Mouse (Mus musculus): ENCODE data around the gene Akirin1. TPM values are rescaled to one million over a fixed set of nuclear protein-coding genes. Genes with fewer than 3 reads are reported as not detected.

Akirin1 gene
- polyA plus RNA-seq, 2 experiments, result 15.6 to 24.5 TPM

DNA sequence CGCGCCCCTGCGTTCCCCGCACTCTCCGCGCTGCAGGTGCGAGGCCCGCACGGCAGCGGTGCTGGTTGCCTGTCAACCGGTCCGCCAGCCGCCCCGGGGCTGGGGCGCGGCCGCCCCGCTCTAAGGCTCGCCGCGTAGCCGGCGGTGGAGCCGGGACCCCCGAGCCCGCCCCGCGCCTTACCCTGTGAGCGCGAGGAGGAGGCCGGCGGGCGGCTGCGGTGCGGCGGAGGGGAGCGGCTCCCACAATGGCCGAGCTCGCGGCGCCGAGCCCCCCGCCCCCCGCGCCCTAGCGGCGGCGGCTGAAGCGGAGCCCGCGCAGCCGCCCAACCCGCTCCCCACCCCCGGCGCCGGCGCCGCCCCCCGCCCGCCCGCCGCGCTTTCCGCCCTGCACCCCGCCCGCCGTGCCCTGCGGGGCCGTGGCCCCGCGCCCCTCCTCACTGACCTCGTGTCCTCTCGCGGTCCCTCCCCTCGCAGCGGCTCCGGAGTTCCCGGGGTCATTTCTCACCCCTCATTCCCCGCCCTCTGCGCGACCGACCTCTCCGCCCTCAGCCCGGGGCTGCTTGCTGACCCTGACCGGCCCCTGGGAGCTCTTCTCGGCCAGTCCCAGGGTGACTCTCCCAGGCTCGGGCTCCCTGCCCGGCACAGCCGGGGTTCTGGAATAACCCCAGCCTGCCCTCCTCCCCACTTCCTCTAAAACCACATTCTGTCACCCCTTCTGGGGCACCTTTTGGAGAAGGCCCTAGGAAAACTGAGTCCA is 62.9 kb downstream of the Akirin1 start:
- TF ChIP-seq CTCF (IDR thresholded peaks at IDR 0.05; ENCODE audit: low read depth) (no peak), EP300 (IDR thresholded peaks at IDR 0.05; ENCODE audit: low read depth) (no peak)
- H3K27me3 ChIP-seq (ENCODE audit: control insufficient read depth, insufficient read depth, low read length), result peaks cover 30% of the 10 kb centered on the region
- H3K4me3 ChIP-seq (ENCODE audit: insufficient read depth in 1 of 2, low read depth in 2 of 2, low read length in 2 of 2), result peak overlapping the region; percentile 28 to 35
- no peaks in the 10 kb centered on the region for H3K36me3 ChIP-seq (replicated peaks; ENCODE audit: control insufficient read depth, insufficient read depth, low read depth)
- no peak overlapping the region for H3K9ac ChIP-seq (replicated peaks)
- no peaks in the 10 kb centered on the region for H3K4me1 ChIP-seq (replicated peaks; ENCODE audit: control insufficient read depth in 2 of 2, insufficient read depth in 2 of 2, low read length in 1 of 2)
- peak; percentile 75 for ATAC-seq (ENCODE audit: insufficient read depth)
- under 1% methylated on average over 58 of the region's 89 CpGs for WGBS (ENCODE audit: insufficient replicate concordance)
- no peak for DNase-seq (ENCODE audit: low read depth in 3 of 3, low spot score in 3 of 3)
- H3K27ac ChIP-seq, result no peak overlapping the region
- no peaks in the 10 kb centered on the region for H3K9me3 ChIP-seq (ENCODE audit: control insufficient read depth, low read length)
- H3K4me2 ChIP-seq (ENCODE audit: low read depth), result peak overlapping the region; percentile 57

GRCm38 (mm10) chr4:123686368-123687024 is 63.6 kb downstream of the Akirin1 start:
- no peak for DNase-seq (ENCODE audit: low read depth in 3 of 3, low spot score in 3 of 3)
- peak overlapping the region; percentile 23 to 35 for H3K4me3 ChIP-seq (ENCODE audit: insufficient read depth in 1 of 2, low read depth in 2 of 2, low read length in 2 of 2)
- no peaks in the 10 kb centered on the region for H3K4me1 ChIP-seq (replicated peaks; ENCODE audit: control insufficient read depth in 2 of 2, insufficient read depth in 2 of 2, low read length in 1 of 2)
- no peak; the same call in 1 of the 2 replicates for ATAC-seq (ENCODE audit: insufficient read depth)
- 2% methylated on average over 55 of the region's 56 CpGs for WGBS (ENCODE audit: insufficient replicate concordance)
- no peaks in the 10 kb centered on the region for H3K9me3 ChIP-seq (ENCODE audit: control insufficient read depth, low read length)
- no peak overlapping the region for H3K27ac ChIP-seq
- peaks cover 30% of the 10 kb centered on the region for H3K27me3 ChIP-seq (ENCODE audit: control insufficient read depth, insufficient read depth, low read length)
- TF ChIP-seq CTCF (IDR thresholded peaks at IDR 0.05; ENCODE audit: low read depth) (no peak), EP300 (IDR thresholded peaks at IDR 0.05; ENCODE audit: low read depth) (no peak)
- peak overlapping the region; percentile 57 for H3K4me2 ChIP-seq (ENCODE audit: low read depth)
- no peak overlapping the region for H3K9ac ChIP-seq (replicated peaks)
- no peaks in the 10 kb centered on the region for H3K36me3 ChIP-seq (replicated peaks; ENCODE audit: control insufficient read depth, insufficient read depth, low read depth)

- Histone ChIP-seq H3K9me3 (ENCODE audit: control insufficient read depth, low read length) (no peaks in the 10 kb centered on the region), H3K4me1 (replicated peaks; ENCODE audit: control insufficient read depth in 2 of 2, insufficient read depth in 2 of 2, low read length in 1 of 2) (no peaks in the 10 kb centered on the region), H3K27ac (no peak overlapping the region), H3K4me3 (ENCODE audit: insufficient read depth in 1 of 2, low read depth in 2 of 2, low read length in 2 of 2) (no peak overlapping the region), H3K4me2 (ENCODE audit: low read depth) (no peak overlapping the region), H3K27me3 (ENCODE audit: control insufficient read depth, insufficient read depth, low read length) (peaks cover 30% of the 10 kb centered on the region), H3K36me3 (replicated peaks; ENCODE audit: control insufficient read depth, insufficient read depth, low read depth) (no peaks in the 10 kb centered on the region), H3K9ac (replicated peaks) (no peak overlapping the region)
- 52% methylated on average over 8 of the region's 8 CpGs for WGBS (ENCODE audit: insufficient replicate concordance)
- TF ChIP-seq CTCF (IDR thresholded peaks at IDR 0.05; ENCODE audit: low read depth), result no peak
- no peak for TF ChIP-seq EP300 (IDR thresholded peaks at IDR 0.05; ENCODE audit: low read depth)
- DNase-seq (ENCODE audit: low read depth in 3 of 3, low spot score in 3 of 3) (no peak), ATAC-seq (ENCODE audit: insufficient read depth) (no peak)
Observed at GRCm38 (mm10) chr4:123685506-123686242, 64.5 kb downstream of the Akirin1 start.

DNA sequence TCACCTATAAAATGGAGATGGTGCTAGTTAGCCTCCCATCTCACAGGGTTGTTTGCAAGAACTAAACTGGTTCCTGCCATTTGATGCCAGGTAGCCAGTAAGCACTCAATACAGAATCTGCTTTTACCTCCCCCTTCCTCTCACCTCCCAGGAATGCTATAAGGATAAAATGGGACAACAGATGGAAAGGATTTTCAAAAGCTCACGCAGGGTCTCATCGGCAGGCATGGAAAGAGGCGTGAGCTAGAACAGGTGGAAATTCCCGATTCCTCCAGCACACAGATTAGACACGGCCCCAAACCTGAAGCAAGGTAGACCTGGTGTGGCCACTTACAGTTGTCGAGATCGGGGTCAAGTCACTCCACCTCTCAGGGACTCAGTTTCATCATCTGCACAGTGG is 65.1 kb downstream of the Akirin1 start:
- H3K4me1 ChIP-seq (replicated peaks; ENCODE audit: control insufficient read depth in 2 of 2, insufficient read depth in 2 of 2, low read length in 1 of 2), result no peaks in the 10 kb centered on the region
- H3K4me2 ChIP-seq (ENCODE audit: low read depth), result no peak overlapping the region
- H3K9ac ChIP-seq (replicated peaks), result no peak overlapping the region
- TF ChIP-seq CTCF (IDR thresholded peaks at IDR 0.05; ENCODE audit: low read depth) (no peak), EP300 (IDR thresholded peaks at IDR 0.05; ENCODE audit: low read depth) (no peak)
- H3K27me3 ChIP-seq (ENCODE audit: control insufficient read depth, insufficient read depth, low read length), result peaks cover 30% of the 10 kb centered on the region
- H3K36me3 ChIP-seq (replicated peaks; ENCODE audit: control insufficient read depth, insufficient read depth, low read depth), result no peaks in the 10 kb centered on the region
- no peaks in the 10 kb centered on the region for H3K9me3 ChIP-seq (ENCODE audit: control insufficient read depth, low read length)
- no peak overlapping the region for H3K27ac ChIP-seq
- no peak for ATAC-seq (ENCODE audit: insufficient read depth)
- WGBS (ENCODE audit: insufficient replicate concordance), result 64% methylated on average over 7 of the region's 7 CpGs
- no peak overlapping the region for H3K4me3 ChIP-seq (ENCODE audit: insufficient read depth in 1 of 2, low read depth in 2 of 2, low read length in 2 of 2)
- DNase-seq (ENCODE audit: low read depth in 3 of 3, low spot score in 3 of 3), result no peak

Other genes starting within 250 kb of the Akirin1 start
- 12.2 and 15.1 TPM in 2 replicates for gene Macf1, start 66.0 kb downstream of the Akirin1 start, polyA plus RNA-seq (2012; rRNA removed)
- gene Macf1, start 66.0 kb downstream of the Akirin1 start, polyA plus RNA-seq (2014; fragmentation: Nextera tagmentation; extraction: Ambion mirVana), result 12.9 and 13.4 TPM in 2 replicates
- 65.8 and 108 TPM in 2 replicates for gene Ndufs5, start 32.1 kb downstream of the Akirin1 start, polyA plus RNA-seq (2012; rRNA removed)
- 188 and 189 TPM in 2 replicates for gene Ndufs5, start 32.1 kb downstream of the Akirin1 start, polyA plus RNA-seq (2014; fragmentation: Nextera tagmentation; extraction: Ambion mirVana)
- gene Rhbdl2, start 37.5 kb upstream of the Akirin1 start, polyA plus RNA-seq (2012; rRNA removed), result not detected in 2 replicates
- not detected in 2 replicates for gene Rhbdl2, start 37.5 kb upstream of the Akirin1 start, polyA plus RNA-seq (2014; fragmentation: Nextera tagmentation; extraction: Ambion mirVana)
- not detected in 2 replicates for gene 4933427I04Rik, start 109.3 kb upstream of the Akirin1 start, polyA plus RNA-seq (2012; rRNA removed)
- gene 4933427I04Rik, start 109.3 kb upstream of the Akirin1 start, polyA plus RNA-seq (2014; fragmentation: Nextera tagmentation; extraction: Ambion mirVana), result not detected in 2 replicates
- gene Mycbp, start 154.5 kb upstream of the Akirin1 start, polyA plus RNA-seq (2012; rRNA removed), result 16.3 and 34.1 TPM in 2 replicates
- gene Mycbp, start 154.5 kb upstream of the Akirin1 start, polyA plus RNA-seq (2014; fragmentation: Nextera tagmentation; extraction: Ambion mirVana), result 61.0 and 65.8 TPM in 2 replicates
- gene Rragc, start 167.1 kb upstream of the Akirin1 start, polyA plus RNA-seq (2012; rRNA removed), result 12.8 and 17.4 TPM in 2 replicates
- gene Rragc, start 167.1 kb upstream of the Akirin1 start, polyA plus RNA-seq (2014; fragmentation: Nextera tagmentation; extraction: Ambion mirVana), result 18.4 and 19.8 TPM in 2 replicates
- not detected in 2 replicates for gene 4930535I16Rik, start 167.7 kb upstream of the Akirin1 start, polyA plus RNA-seq (2012; rRNA removed)
- not detected in 2 replicates for gene 4930535I16Rik, start 167.7 kb upstream of the Akirin1 start, polyA plus RNA-seq (2014; fragmentation: Nextera tagmentation; extraction: Ambion mirVana)